Mouse (Mus musculus) G1E (cell line): ENCODE measurements around the gene Olfr69. TPM values are rescaled to one million over a fixed set of nuclear protein-coding genes. Genes with fewer than 3 reads are reported as not detected.

Experiments
- polyA plus RNA-seq: library from polyadenylated mRNA; stranded (reverse); fragments of >175 nt; gene quantifications from 2 replicates; pipeline ENCODE4 v1.2.3, GENCODE M21; 2012
- total RNA-seq, 2 experiments: library from RNA; stranded (forward) in 1 of 2; stranded (reverse) in 1 of 2; fragments of 200-1000 nt in 1 of 2; fragments of >200 nt in 1 of 2; fragmentation: Nextera tagmentation in 1 of 2; gene quantifications; 2 replicates each; pipeline ENCODE4 v1.2.3; 2014 to 2017

Olfr69 gene
- total and polyA plus RNA-seq, 3 experiments = not detected

Other genes with a start within 250 kb of the Olfr69 start
Only the 20 nearest of the 32 such genes appear.
- not detected in 2 replicates for gene Olfr620, start 159.1 kb downstream of the Olfr69 start, total RNA-seq (2014; fragmentation: Nextera tagmentation)
- 0.05 and 0.06 TPM in 2 replicates for gene Olfr620, start 159.1 kb downstream of the Olfr69 start, total RNA-seq (2017)
- not detected in 2 replicates for gene Olfr620, start 159.1 kb downstream of the Olfr69 start, polyA plus RNA-seq
- not detected in 2 replicates for gene Olfr622, start 128.9 kb downstream of the Olfr69 start, total RNA-seq (2014; fragmentation: Nextera tagmentation)
- gene Olfr622, start 128.9 kb downstream of the Olfr69 start, total RNA-seq (2017) = 0.16 TPM in 1 of 2 replicates, not detected in the other
- not detected in 2 replicates for gene Olfr622, start 128.9 kb downstream of the Olfr69 start, polyA plus RNA-seq
- not detected in 2 replicates for gene Olfr623, start 107.9 kb downstream of the Olfr69 start, total RNA-seq (2014; fragmentation: Nextera tagmentation)
- 0.05 TPM in 1 of 2 replicates, not detected in the other for gene Olfr623, start 107.9 kb downstream of the Olfr69 start, total RNA-seq (2017)
- not detected in 2 replicates for gene Olfr623, start 107.9 kb downstream of the Olfr69 start, polyA plus RNA-seq
- not detected in 2 replicates for gene Olfr624, start 100.4 kb downstream of the Olfr69 start, total RNA-seq (2014; fragmentation: Nextera tagmentation)
- 0.12 and 0.22 TPM in 2 replicates for gene Olfr624, start 100.4 kb downstream of the Olfr69 start, total RNA-seq (2017)
- not detected in 2 replicates for gene Olfr624, start 100.4 kb downstream of the Olfr69 start, polyA plus RNA-seq
- not detected in 2 replicates for gene Olfr625-ps1, start 88.9 kb downstream of the Olfr69 start, total RNA-seq (2014; fragmentation: Nextera tagmentation)
- gene Olfr625-ps1, start 88.9 kb downstream of the Olfr69 start, total RNA-seq (2017) = not detected in 2 replicates
- gene Olfr625-ps1, start 88.9 kb downstream of the Olfr69 start, polyA plus RNA-seq = not detected in 2 replicates
- not detected in 2 replicates for gene Olfr243, start 56.9 kb downstream of the Olfr69 start, total RNA-seq (2014; fragmentation: Nextera tagmentation)
- gene Olfr243, start 56.9 kb downstream of the Olfr69 start, total RNA-seq (2017) = not detected in 2 replicates
- not detected in 2 replicates for gene Olfr243, start 56.9 kb downstream of the Olfr69 start, polyA plus RNA-seq
- gene Olfr628, start 41.2 kb downstream of the Olfr69 start, total RNA-seq (2014; fragmentation: Nextera tagmentation) = not detected in 2 replicates
- 0.33 TPM in 1 of 2 replicates, not detected in the other for gene Olfr628, start 41.2 kb downstream of the Olfr69 start, total RNA-seq (2017)
- gene Olfr628, start 41.2 kb downstream of the Olfr69 start, polyA plus RNA-seq = not detected in 2 replicates
- gene Olfr629, start 26.7 kb downstream of the Olfr69 start, total RNA-seq (2014; fragmentation: Nextera tagmentation) = not detected in 2 replicates
- 0.16 TPM in 1 of 2 replicates, not detected in the other for gene Olfr629, start 26.7 kb downstream of the Olfr69 start, total RNA-seq (2017)
- gene Olfr629, start 26.7 kb downstream of the Olfr69 start, polyA plus RNA-seq = not detected in 2 replicates
- not detected in 2 replicates for gene Olfr630, start 14.3 kb downstream of the Olfr69 start, total RNA-seq (2014; fragmentation: Nextera tagmentation)
- 0.11 TPM in 1 of 2 replicates, not detected in the other for gene Olfr630, start 14.3 kb downstream of the Olfr69 start, total RNA-seq (2017)
- gene Olfr630, start 14.3 kb downstream of the Olfr69 start, polyA plus RNA-seq = not detected in 2 replicates
- gene Olfr68, start 8.1 kb upstream of the Olfr69 start, total RNA-seq (2014; fragmentation: Nextera tagmentation) = not detected in 2 replicates
- 0.06 and 0.22 TPM in 2 replicates for gene Olfr68, start 8.1 kb upstream of the Olfr69 start, total RNA-seq (2017)
- gene Olfr68, start 8.1 kb upstream of the Olfr69 start, polyA plus RNA-seq = not detected in 2 replicates
- gene Olfr67, start 20.2 kb upstream of the Olfr69 start, total RNA-seq (2014; fragmentation: Nextera tagmentation) = not detected in 2 replicates
- gene Olfr67, start 20.2 kb upstream of the Olfr69 start, total RNA-seq (2017) = not detected in 2 replicates
- gene Olfr67, start 20.2 kb upstream of the Olfr69 start, polyA plus RNA-seq = 0.01 TPM in 1 of 2 replicates, not detected in the other
- gene Hbb-bt, start 42.4 kb upstream of the Olfr69 start, total RNA-seq (2014; fragmentation: Nextera tagmentation) = 14.8 and 396 TPM in 2 replicates
- 3.3 and 7.8 TPM in 2 replicates for gene Hbb-bt, start 42.4 kb upstream of the Olfr69 start, total RNA-seq (2017)
- gene Hbb-bt, start 42.4 kb upstream of the Olfr69 start, polyA plus RNA-seq = 27.9 and 40.4 TPM in 2 replicates
- 153 and 3,173 TPM in 2 replicates for gene Hbb-bs, start 56.5 kb upstream of the Olfr69 start, total RNA-seq (2014; fragmentation: Nextera tagmentation)
- 10.4 and 23.5 TPM in 2 replicates for gene Hbb-bs, start 56.5 kb upstream of the Olfr69 start, total RNA-seq (2017)
- gene Hbb-bs, start 56.5 kb upstream of the Olfr69 start, polyA plus RNA-seq = 137 and 158 TPM in 2 replicates
- gene Hbb-bh2, start 68.9 kb upstream of the Olfr69 start, total RNA-seq (2014; fragmentation: Nextera tagmentation) = not detected in 2 replicates
- gene Hbb-bh2, start 68.9 kb upstream of the Olfr69 start, total RNA-seq (2017) = not detected in 2 replicates
- not detected in 2 replicates for gene Hbb-bh2, start 68.9 kb upstream of the Olfr69 start, polyA plus RNA-seq
- gene Hbb-bh1, start 71.6 kb upstream of the Olfr69 start, total RNA-seq (2014; fragmentation: Nextera tagmentation) = 1.6 TPM in 1 of 2 replicates, not detected in the other
- gene Hbb-bh1, start 71.6 kb upstream of the Olfr69 start, total RNA-seq (2017) = 0.41 TPM in 1 of 2 replicates, not detected in the other
- gene Hbb-bh1, start 71.6 kb upstream of the Olfr69 start, polyA plus RNA-seq = not detected in 2 replicates
- not detected in 2 replicates for gene Hbb-y, start 81.6 kb upstream of the Olfr69 start, total RNA-seq (2014; fragmentation: Nextera tagmentation)
- not detected in 2 replicates for gene Hbb-y, start 81.6 kb upstream of the Olfr69 start, total RNA-seq (2017)
- gene Hbb-y, start 81.6 kb upstream of the Olfr69 start, polyA plus RNA-seq = not detected in 2 replicates
- not detected in 2 replicates for gene Olfr66, start 114.7 kb upstream of the Olfr69 start, total RNA-seq (2014; fragmentation: Nextera tagmentation)
- 0.12 TPM in 1 of 2 replicates, not detected in the other for gene Olfr66, start 114.7 kb upstream of the Olfr69 start, total RNA-seq (2017)
- not detected in 2 replicates for gene Olfr66, start 114.7 kb upstream of the Olfr69 start, polyA plus RNA-seq
- not detected in 2 replicates for gene Olfr64, start 122.9 kb upstream of the Olfr69 start, total RNA-seq (2014; fragmentation: Nextera tagmentation)
- 0.05 TPM in 1 of 2 replicates, not detected in the other for gene Olfr64, start 122.9 kb upstream of the Olfr69 start, total RNA-seq (2017)
- gene Olfr64, start 122.9 kb upstream of the Olfr69 start, polyA plus RNA-seq = not detected in 2 replicates
- not detected in 2 replicates for gene Olfr65, start 131.9 kb upstream of the Olfr69 start, total RNA-seq (2014; fragmentation: Nextera tagmentation)
- not detected in 2 replicates for gene Olfr65, start 131.9 kb upstream of the Olfr69 start, total RNA-seq (2017)
- not detected in 2 replicates for gene Olfr65, start 131.9 kb upstream of the Olfr69 start, polyA plus RNA-seq
- gene Olfr631, start 157.2 kb upstream of the Olfr69 start, total RNA-seq (2014; fragmentation: Nextera tagmentation) = not detected in 2 replicates
- 0.33 TPM in 1 of 2 replicates, not detected in the other for gene Olfr631, start 157.2 kb upstream of the Olfr69 start, total RNA-seq (2017)
- gene Olfr631, start 157.2 kb upstream of the Olfr69 start, polyA plus RNA-seq = not detected in 2 replicates